Mouse (Mus musculus): ENCODE data around the gene Il1rapl2.
"Not testable (repeated sequence)": the region's sequence is repeated elsewhere in the genome, so short reads cannot be mapped to it uniquely, and the experiment has no call there.

Gene Il1rapl2

DNA sequence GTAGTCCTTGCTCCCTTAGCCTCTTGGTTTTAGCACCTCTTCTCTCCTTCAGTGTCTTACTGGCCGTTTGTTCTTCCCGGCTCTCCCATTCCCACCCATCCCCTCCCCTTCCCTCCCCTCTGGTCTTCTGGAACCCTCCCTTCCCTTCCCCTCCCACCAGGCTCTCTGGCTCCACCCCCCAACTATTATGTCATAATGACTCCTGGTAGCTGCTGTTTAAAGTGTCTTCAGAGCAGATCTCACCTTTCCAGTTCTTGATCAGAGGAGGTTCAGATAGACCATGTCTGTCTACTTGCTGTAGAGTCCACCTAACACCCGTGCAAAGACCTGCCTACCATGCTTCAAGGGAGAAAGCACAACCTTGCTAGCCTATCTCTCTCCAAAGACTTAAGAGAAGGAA is 639.1 kb downstream of the Il1rapl2 start, which contains the start of gene Tex13a:
Gene Tex13a, minus strand, starts transcription at position 101 of the 400 bp plus-strand sequence.
- DNase-seq (ENCODE audit: low spot score), result no peak

DNA sequence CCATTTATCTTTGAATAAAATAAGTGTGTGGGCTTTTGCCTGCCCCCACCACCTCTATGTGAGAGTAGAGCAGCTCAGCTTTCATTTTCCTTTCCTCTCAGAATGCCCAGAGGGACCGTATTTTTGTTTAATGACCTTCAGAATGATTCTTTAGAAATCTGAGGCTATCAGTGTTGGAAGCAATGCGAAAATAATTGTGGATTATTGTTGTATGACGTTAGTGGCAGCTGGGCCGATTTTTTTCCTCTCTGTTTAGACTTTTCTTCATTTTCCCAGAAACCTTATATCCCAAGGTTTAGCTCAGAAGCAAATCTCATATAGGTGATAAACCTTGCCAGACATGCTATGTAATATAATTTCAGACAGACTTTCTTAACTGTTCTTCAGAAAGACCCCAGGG is 664.2 kb downstream of the Il1rapl2 start:
- no peak for DNase-seq (ENCODE audit: low spot score)

DNA sequence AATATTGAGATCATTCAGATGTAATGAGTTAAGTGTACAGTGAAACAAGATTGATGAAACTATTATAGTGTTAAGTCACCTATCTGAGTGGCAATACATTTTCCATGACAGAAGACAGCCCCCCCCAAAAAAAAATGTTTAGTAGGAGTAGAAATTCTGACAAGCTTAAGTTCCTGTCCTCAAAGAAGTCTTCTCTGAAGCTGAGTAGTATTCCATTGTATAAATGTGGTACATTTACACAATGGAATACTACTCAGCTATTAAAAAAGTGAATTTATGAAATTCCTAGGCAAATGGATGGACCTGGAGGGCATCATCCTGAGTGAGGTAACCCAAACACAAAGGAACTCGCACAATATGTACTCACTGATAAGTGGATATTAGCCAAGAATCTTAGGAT is 778.3 kb downstream of the Il1rapl2 start:
- not testable (repeated sequence) for DNase-seq (ENCODE audit: low spot score)

GRCm38 (mm10) chrX:138433794-138434193 is 863.4 kb downstream of the Il1rapl2 start:
- DNase-seq (ENCODE audit: low spot score), result no peak

GRCm38 (mm10) chrX:138437939-138438338 is 867.5 kb downstream of the Il1rapl2 start:
- DNase-seq (ENCODE audit: low spot score), result no peak

GRCm38 (mm10) chrX:138449856-138450255 is 879.4 kb downstream of the Il1rapl2 start:
- DNase-seq (ENCODE audit: low spot score), result no peak

- DNase-seq (ENCODE audit: low spot score), result no peak
These were observed 908.1 kb downstream of the Il1rapl2 start for GRCm38 (mm10) chrX:138478488-138478887.

GRCm38 (mm10) chrX:138500510-138500909 is 930.1 kb downstream of the Il1rapl2 start:
- no peak for DNase-seq (ENCODE audit: low spot score)

- no peak for DNase-seq (ENCODE audit: low spot score)
These were observed 934.6 kb downstream of the Il1rapl2 start for GRCm38 (mm10) chrX:138505049-138505448.

DNA sequence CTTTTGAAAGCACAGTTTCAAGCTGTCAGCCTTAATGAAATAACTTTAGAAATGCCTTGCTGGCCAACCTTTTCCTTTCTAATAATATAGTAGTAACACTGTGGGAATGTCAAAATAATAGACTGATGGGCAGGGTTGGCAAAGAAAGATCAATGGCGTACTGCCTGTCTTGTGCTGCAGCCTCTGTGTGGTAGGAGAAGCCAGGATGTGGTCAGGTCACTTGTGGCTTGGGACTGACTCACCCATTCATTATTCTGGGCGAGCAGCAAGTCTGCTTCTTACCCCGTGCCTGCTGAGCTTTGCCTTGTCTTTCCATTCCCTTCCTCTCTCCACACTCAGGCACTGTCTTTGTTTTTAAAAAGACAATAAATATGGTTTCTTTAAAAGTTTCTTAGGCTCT is 1049.7 kb downstream of the Il1rapl2 start:
- DNase-seq (ENCODE audit: low spot score), result no peak

- no peak for DNase-seq (ENCODE audit: low spot score)
These were observed 1054.9 kb downstream of the Il1rapl2 start for GRCm38 (mm10) chrX:138625311-138625710.

GRCm38 (mm10) chrX:138722372-138722771 is 1152.0 kb downstream of the Il1rapl2 start:
- DNase-seq (ENCODE audit: low spot score), result no peak

DNA sequence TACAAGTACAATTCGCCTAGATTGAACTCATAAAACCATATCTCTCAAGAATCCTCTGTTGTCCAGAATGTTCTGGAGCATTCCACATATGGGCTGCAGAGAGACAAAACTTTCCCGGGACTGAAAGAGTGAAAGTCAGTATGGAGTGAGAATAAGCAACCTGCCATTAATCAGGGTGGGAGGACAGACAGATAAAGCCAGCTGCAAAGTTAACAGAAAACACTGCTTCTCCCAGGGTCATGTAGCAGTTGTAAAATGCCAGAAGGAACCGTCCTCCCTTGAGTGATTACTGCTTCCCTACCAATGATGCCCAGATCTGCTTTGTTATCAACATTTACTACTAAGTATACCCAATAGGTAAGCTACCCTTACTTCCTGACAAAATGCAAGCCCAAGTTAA is 1230.5 kb downstream of the Il1rapl2 start:
- DNase-seq (ENCODE audit: low spot score), result no peak

DNA sequence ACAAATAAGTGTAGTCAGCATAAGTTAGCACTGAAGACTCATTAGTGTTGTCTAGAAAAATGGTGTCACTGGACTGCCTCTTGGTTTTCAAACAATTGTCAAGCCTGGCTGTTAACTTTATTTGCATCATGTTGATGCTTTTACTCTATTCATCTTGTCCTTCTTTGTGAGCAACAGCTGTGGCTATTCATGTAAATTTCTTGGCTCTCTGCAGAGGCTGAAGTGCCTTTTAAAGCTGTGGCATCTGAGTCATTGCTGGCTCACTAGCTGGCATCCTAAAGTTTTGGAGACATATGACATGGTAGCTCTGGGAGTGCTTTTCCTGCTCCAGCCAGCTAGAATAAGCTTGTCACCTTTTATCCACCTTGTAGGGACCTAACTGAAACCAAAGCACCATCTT is 1261.5 kb downstream of the Il1rapl2 start:
- no peak for DNase-seq (ENCODE audit: low spot score)

DNA sequence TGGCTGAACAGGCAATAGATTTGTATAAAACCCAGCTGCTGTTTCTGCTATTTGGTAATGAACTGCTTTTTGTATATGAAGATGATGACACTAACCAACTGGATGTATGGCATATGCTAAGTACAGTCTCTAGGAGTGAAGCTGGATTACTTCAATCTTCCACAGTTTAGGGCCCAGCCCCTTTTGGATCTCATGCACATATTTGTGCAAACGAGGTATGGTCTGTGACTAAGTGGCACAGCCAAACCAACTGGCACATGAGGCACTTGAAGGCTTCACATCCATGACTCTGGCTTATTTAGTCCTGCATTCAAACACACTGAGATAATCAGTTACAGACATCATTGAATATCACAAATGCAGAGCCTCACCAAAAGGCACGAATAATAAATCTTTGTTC is 1263.5 kb downstream of the Il1rapl2 start:
- DNase-seq (ENCODE audit: low spot score), result no peak

DNA sequence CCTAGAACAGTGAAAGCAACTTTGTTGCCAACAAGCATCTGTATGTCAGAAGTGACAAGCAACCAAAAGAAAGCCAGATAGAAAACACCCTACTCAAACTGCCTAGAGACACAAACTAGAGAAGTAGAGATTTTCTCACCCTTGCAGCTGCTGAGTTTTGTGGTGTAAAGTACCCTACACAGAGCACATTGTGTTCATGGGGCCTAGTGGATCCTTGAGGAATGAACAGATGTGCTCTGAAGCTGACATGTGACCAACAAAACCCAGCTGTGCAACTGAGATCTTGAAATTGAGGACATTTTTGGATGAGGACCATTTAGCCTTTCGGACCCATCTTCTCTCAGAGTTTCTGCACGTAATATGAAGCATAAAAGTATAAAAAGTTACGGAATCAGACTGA is 1268.0 kb downstream of the Il1rapl2 start:
- DNase-seq (ENCODE audit: low spot score), result no peak

All from ovary, postnatal 14 days (tissue).